Mouse (Mus musculus): Measurements from ENCODE around the gene Zfp318. TPM values are rescaled to one million over a fixed set of nuclear protein-coding genes. Genes with fewer than 3 reads are reported as not detected.
A peak's percentile ranks its signal among the peaks of the same experiment; 100 is the strongest.

Gene Zfp318
- polyA plus RNA-seq, 1 experiment from 2014 or later = 17.2 TPM

DNA sequence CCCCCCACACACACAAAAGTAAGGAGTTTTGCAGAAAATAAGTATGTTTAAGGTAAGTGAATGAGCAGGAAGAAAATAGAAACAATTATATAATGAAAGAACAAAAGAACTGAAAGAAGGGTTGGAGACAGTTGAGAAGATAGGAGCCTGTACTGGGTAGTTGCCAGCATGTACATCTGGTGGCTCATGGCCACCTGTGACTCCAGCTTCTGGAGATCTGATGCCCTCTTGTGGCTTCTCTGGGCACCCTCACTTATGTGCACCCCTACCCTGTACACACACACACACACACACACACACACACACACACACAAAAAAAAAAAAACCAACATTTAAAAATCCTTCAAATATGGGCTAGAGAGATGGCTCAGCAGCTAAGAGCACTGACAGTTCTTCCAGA is 36.2 kb downstream of the Zfp318 start:
- no peaks in the 10 kb centered on the region for H3K9me3 ChIP-seq
- ATAC-seq (ENCODE audit: low FRiP score) = no peak
- peaks cover 5% of the 10 kb centered on the region for H3K36me3 ChIP-seq (replicated peaks)
- H3K9ac ChIP-seq = no peak overlapping the region
- no peaks in the 10 kb centered on the region for H3K27me3 ChIP-seq
- H3K4me3 ChIP-seq (replicated peaks) = no peak overlapping the region
- H3K4me1 ChIP-seq = no peaks in the 10 kb centered on the region; the same call in 1 of the 2 replicates
- H3K4me2 ChIP-seq = no peak overlapping the region
- H3K27ac ChIP-seq = no peak overlapping the region

DNA sequence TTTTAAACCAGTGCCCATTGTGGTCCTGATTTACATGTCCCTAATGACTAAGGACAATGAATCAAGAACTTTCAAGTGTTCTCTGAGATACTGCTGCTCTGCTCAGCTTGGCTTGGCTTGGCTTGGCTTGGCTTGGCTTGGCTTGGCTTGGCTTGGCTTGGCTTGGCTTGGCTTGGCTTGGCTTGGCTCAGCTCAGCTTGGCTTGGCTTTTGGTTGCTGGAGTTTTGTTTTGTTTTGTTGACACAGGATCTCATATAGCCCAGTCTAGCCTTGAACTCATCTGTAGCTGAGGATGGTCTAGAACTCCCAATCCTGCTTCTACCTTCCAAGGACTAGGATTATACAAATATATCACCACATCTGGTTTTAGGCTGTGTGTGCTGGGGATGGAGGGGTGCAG is 43.0 kb downstream of the Zfp318 start:
- Histone ChIP-seq H3K9me3 (no peaks in the 10 kb centered on the region), H3K4me2 (no peak overlapping the region), H3K27ac (no peak overlapping the region), H3K36me3 (replicated peaks) (no peaks in the 10 kb centered on the region), H3K9ac (no peak overlapping the region), H3K27me3 (0 out of 2 replicates have a peak, but pooled peaks cover 7% of the 10 kb centered on the region), H3K4me3 (replicated peaks) (no peak overlapping the region), H3K4me1 (peaks cover 7% of the 10 kb centered on the region; the same call in 1 of the 2 replicates)
- ATAC-seq (ENCODE audit: low FRiP score) = no peak

DNA sequence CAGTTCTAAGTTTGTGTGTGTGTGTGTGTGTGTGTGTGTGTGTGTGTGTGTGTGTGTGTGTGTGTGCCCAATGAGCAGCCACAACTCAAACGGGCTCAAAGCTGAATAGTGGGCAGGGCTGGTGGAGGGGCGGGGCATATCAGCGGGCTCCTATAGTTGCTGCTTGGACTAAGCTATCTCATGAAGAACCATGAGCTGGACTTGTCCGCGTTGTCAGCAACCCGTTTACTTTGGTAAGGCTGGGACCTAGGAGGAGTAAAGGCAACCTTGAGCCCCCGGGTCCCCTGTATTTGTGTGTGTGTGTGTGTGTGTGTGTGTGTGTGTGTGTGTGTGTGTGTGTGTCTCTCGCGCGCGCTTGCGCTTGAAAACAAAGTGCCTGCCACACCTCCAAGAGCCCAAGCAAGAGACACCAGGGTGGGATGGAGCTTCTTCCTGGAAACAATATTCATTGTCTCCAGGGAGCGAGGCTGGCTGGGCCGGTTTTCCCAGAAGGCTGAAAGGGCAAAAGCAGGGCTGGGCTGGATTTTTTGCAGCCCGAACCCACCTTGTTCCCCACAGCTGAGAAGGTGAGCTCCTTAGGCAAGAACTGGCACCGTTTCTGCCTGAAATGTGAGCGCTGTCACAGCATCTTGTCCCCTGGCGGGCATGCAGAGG is 45.4 kb downstream of the Zfp318 start, which contains the start of gene Crip3:
Gene Crip3 (plus strand): TSS at position 166 of the 654 bp plus-strand sequence.
- H3K9ac ChIP-seq = no peak within 1 kb of the TSS
- H3K36me3 ChIP-seq (replicated peaks) = no peaks in the 10 kb centered on the region
- H3K27ac ChIP-seq = no peak within 1 kb of the TSS
- WGBS = 7% methylated on average over 18 of the region's 18 CpGs
- H3K9me3 ChIP-seq = no peaks in the 10 kb centered on the region
- peaks cover 11% of the 10 kb centered on the region; the same call in 1 of the 2 replicates for H3K4me1 ChIP-seq
- peak within 1 kb of the TSS; percentile 18; the same call in 1 of the 2 replicates for H3K4me3 ChIP-seq (replicated peaks)
- peak within 1 kb of the TSS; percentile 47 for H3K4me2 ChIP-seq
- 0 out of 2 replicates have a peak, but pooled peaks cover 17% of the 10 kb centered on the region for H3K27me3 ChIP-seq
- ATAC-seq (ENCODE audit: low FRiP score) = no peak; the same call in 1 of the 2 replicates

DNA sequence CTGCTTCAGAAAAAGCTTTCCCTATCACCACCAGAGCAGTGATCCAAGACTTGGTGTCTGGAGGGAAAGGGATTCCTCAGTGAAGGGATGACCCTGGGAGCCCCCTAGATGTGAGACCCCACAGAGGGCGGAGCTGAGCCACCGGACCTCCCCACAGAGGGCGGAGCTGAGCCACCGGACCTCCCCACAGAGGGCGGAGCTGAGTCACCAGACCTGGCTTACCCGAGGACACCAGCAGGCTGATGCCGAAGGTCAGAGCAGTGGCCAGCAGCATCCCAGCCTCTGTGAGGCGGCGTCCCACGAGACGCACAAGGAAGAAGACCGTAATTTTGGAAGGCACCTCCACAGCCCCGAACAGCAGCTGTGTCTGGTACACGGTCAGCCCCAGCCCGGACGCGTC is 50.1 kb downstream of the Zfp318 start:
- Histone ChIP-seq H3K9ac (0 out of 2 replicates have a peak overlapping the region, but pooled peaks have one; percentile 33), H3K4me2 (peak overlapping the region; percentile 47), H3K4me1 (peaks cover 21% of the 10 kb centered on the region), H3K9me3 (no peaks in the 10 kb centered on the region), H3K36me3 (replicated peaks) (no peaks in the 10 kb centered on the region), H3K27me3 (peaks cover 37% of the 10 kb centered on the region), H3K27ac (no peak overlapping the region), H3K4me3 (replicated peaks) (0 out of 2 replicates have a peak overlapping the region, but pooled peaks have one; percentile 19)
- 4% methylated on average over 17 of the region's 17 CpGs for WGBS
- peak; percentile 48; the same call in 1 of the 2 replicates for ATAC-seq (ENCODE audit: low FRiP score)

DNA sequence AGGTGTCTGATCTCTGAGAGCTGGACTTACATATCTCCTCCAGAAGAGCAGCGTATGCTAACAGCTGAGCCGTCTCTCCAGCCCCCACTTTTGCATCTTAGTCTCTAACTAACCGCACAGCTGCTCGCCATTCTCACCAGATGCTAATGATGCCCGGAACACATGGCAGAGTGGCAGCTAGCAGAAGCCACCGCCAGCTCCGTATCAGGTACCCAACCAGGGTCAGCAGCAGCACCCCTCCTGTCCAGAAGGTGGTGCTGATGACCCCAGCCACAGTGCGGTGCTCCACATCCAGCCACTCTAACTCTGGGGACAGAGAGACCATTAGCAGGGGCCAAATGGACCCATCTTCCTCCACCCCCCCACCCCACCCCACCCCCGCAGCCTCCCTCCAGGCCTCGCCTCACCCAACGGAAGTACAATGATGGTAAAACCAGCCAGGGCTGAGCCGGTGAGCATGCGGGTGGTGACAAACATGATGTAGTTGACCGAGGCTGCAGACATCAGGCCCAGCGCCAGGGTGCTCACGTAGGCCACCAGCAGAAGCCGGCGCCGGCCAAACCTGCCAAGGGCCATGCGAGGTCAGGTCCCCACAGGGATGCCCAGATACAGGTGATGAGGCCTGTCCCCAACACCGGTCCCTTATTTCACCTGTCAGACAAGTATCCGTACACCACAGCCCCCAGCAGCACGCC is 53.3 kb downstream of the Zfp318 start:
- Histone ChIP-seq H3K4me2 (peak overlapping the region; percentile 10; the same call in 1 of the 2 replicates), H3K9ac (no peak overlapping the region), H3K4me1 (peaks cover 15% of the 10 kb centered on the region), H3K27ac (no peak overlapping the region), H3K27me3 (peaks cover 39% of the 10 kb centered on the region), H3K36me3 (replicated peaks) (no peaks in the 10 kb centered on the region), H3K4me3 (replicated peaks) (no peak overlapping the region), H3K9me3 (no peaks in the 10 kb centered on the region)
- peak; percentile 62 for ATAC-seq (ENCODE audit: low FRiP score)
- WGBS = 28% methylated on average over 23 of the region's 23 CpGs

DNA sequence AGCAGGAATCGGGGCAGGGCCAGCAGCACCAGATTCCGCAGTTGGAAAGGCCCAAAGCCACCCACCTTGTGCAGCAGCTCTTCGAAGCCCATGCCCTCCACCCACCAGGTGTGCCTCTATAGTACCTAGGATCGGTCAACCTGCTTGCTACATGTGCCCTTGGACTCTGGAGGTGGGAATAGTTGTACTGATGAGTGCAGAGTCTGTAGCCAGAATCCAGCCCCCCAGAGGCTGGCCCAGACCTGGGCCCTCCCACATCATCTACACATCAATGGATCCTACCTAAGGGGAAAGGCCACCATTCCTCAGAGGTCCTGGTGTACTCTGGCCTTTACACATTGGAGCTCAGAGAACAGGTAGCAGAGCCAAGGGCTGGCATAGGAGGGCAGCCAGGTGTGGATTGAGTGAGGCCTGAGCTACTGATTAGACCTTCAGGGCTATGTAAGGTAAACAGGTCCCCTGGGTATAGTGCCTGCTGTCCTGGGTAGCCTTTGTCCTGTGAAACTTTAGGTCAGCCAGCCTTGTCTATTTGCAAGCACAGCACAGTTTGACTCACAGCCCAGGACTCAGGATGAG is 54.9 kb downstream of the Zfp318 start, which contains the start of gene Slc22a7:
Gene Slc22a7 (minus strand): TSS at position 160 of the 576 bp plus-strand sequence.
- Histone ChIP-seq H3K4me3 (replicated peaks) (no peak within 1 kb of the TSS), H3K36me3 (replicated peaks) (no peaks in the 10 kb centered on the region; the same call in 1 of the 2 replicates), H3K4me1 (peaks cover 22% of the 10 kb centered on the region), H3K27ac (no peak within 1 kb of the TSS), H3K4me2 (no peak within 1 kb of the TSS), H3K9me3 (no peaks in the 10 kb centered on the region), H3K27me3 (peaks cover 51% of the 10 kb centered on the region), H3K9ac (no peak within 1 kb of the TSS)
- no peak for ATAC-seq (ENCODE audit: low FRiP score)
- 88% methylated on average over 4 of the region's 4 CpGs for WGBS

DNA sequence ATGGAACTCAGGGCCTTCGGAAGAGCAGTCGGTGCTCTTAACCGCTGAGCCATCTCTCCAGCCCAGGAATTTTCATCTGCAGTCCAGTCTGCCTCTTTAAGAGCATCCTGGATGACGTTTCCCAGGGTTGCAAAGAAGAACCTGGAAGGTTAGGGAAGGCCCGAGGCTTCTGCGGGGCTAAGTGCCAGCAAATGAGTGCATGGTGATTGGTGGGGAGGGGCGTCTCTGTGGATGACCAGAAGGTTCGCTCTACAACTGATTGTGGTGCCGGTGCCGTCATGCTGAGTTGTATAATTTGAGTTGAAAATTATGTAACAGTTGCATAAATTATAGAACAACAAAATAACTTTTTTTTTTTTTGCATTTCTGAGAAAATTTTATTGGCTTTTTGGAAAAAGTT is 55.6 kb downstream of the Zfp318 start:
- 94% methylated on average over 10 of the region's 10 CpGs for WGBS
- Histone ChIP-seq H3K27me3 (peaks cover 51% of the 10 kb centered on the region), H3K4me3 (replicated peaks) (no peak overlapping the region), H3K9me3 (no peaks in the 10 kb centered on the region), H3K9ac (no peak overlapping the region), H3K36me3 (replicated peaks) (no peaks in the 10 kb centered on the region; the same call in 1 of the 2 replicates), H3K27ac (no peak overlapping the region), H3K4me2 (no peak overlapping the region), H3K4me1 (peaks cover 16% of the 10 kb centered on the region; the same call in 1 of the 2 replicates)
- no peak for ATAC-seq (ENCODE audit: low FRiP score)

DNA sequence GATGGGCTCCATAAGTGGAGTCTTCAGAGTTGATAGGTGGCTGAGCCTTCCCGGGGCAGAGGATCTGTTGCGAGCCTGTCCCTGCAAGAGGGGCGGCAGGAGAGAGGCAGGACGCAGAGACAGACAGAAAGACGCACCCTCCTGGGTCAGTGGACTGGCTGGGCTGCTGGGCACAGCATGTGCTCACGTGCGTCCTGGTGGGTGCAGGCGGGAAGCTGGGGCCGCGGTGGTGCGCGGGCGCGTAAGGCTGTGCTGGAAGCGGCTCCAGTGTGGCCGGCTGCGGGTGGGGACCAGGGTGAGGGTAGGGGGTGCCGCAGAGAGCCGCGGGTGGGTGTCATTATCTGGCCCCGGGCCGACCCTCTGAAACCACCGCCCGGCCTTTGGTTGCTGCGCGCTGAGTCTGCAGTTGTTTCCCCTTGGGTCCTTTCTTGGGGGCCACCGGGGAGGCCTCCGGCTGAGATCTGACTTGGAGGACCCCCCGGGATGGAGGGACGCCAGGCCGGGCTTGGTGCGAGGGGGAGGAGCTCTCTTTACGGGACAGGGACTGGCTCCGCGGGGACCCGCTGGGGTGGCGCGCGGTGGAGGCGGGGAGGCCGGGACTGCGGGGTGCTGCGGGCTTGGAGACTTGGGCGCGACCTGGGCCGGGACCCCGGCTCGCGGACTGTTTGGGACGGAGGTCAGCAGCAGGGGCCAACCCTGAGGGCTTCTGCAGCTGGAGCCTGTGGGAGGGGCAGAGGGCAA is 61.5 kb downstream of the Zfp318 start:
- H3K36me3 ChIP-seq (replicated peaks) = no peaks in the 10 kb centered on the region; the same call in 1 of the 2 replicates
- ATAC-seq (ENCODE audit: low FRiP score) = no peak
- 4% methylated on average over 49 of the region's 50 CpGs for WGBS
- H3K4me1 ChIP-seq = peaks cover 18% of the 10 kb centered on the region
- no peaks in the 10 kb centered on the region for H3K9me3 ChIP-seq
- H3K27ac ChIP-seq = no peak overlapping the region
- peak overlapping the region; percentile 40 for H3K4me2 ChIP-seq
- H3K4me3 ChIP-seq (replicated peaks) = peak overlapping the region; percentile 14
- peaks cover 67% of the 10 kb centered on the region for H3K27me3 ChIP-seq
- H3K9ac ChIP-seq = no peak overlapping the region

DNA sequence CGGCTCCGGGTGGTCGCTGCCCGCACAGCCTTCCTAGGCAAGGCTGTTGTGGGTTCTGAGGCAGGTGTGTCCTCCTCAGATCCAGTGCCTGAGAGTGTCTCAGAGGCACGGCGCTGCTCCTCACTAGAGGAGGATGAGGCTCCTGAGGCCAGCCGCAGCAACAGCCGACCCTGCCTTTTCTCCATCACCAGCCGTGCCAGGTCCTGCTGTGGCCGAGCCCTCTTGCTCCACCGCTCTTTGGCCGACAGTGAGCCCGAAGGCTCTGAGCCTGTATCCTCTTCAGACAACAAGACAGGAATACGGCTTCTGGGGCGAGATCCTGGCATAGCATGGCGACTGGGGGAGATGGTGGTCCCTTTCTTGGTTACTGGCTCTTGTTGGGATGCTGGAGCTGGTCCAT is 62.7 kb downstream of the Zfp318 start:
- Histone ChIP-seq H3K9me3 (no peaks in the 10 kb centered on the region), H3K27me3 (peaks cover 63% of the 10 kb centered on the region), H3K4me3 (replicated peaks) (no peak overlapping the region), H3K4me1 (peaks cover 18% of the 10 kb centered on the region), H3K27ac (no peak overlapping the region), H3K9ac (no peak overlapping the region), H3K4me2 (no peak overlapping the region), H3K36me3 (replicated peaks) (no peaks in the 10 kb centered on the region; the same call in 1 of the 2 replicates)
- WGBS = 89% methylated on average over 16 of the region's 16 CpGs
- no peak for ATAC-seq (ENCODE audit: low FRiP score)

DNA sequence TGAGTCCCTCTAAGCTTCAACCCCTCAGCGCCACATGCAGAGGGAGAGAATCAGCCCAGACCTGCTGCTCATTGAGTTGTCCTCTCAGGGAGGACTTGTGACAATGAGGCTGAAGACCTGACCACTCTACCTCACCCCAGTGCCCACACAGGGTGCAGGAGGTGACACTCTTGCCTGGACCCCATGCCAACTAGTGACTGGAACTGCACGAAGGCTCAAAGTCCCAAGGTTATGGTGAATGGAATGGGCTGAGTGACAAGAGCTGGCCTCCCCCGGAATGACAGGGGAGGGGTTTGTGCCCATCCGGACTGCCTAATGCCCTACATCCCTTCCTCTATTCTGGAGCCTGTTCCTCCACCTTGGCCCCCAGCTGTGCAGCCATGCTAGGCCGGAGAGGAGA is 69.2 kb downstream of the Zfp318 start:
- H3K27ac ChIP-seq = no peak overlapping the region
- WGBS = 31% methylated on average over 5 of the region's 5 CpGs
- H3K27me3 ChIP-seq = peaks cover 44% of the 10 kb centered on the region

DNA sequence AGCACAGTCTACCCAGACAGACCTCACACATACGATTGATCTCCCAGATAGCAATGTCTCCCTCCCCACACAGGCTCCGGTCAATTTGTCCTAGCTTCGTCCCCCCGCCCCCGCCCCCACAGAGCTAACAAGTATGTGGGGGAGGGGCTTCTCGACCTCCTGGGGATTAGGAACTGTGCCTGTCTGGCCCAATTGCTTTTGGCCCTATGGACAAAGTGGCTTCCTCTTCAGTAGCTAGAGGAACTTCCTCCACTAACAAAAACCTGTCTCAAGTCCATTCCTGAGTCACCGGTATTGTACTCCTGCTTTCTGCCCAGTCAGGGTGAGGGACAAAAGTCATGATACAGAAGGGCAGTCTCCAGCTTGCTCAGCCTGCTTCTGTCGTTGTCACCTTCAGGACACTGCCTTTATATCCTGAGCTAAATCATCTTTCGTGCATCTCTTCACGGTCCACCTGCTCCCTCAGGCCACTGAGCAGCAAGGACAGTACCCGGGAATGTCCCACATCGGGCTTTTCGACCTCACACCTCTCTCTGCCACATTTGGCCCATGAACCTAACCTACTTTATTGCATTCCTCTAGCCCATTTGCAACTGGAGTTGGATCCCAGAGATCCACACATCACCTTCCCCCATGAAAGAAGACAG is 69.9 kb downstream of the Zfp318 start:
- 6% methylated on average over 13 of the region's 13 CpGs for WGBS
- no peaks in the 10 kb centered on the region for H3K9me3 ChIP-seq
- H3K27ac ChIP-seq = 0 out of 2 replicates have a peak overlapping the region, but pooled peaks have one; percentile 65
- 0 out of 2 replicates have a peak, but pooled peaks have one; percentile 3 for ATAC-seq (ENCODE audit: low FRiP score)
- H3K4me3 ChIP-seq (replicated peaks) = 0 out of 2 replicates have a peak overlapping the region, but pooled peaks have one; percentile 36
- peaks cover 51% of the 10 kb centered on the region for H3K27me3 ChIP-seq
- H3K36me3 ChIP-seq (replicated peaks) = 0 out of 2 replicates have a peak, but pooled peaks cover 4% of the 10 kb centered on the region
- H3K4me2 ChIP-seq = peak overlapping the region; percentile 72
- peaks cover 36% of the 10 kb centered on the region for H3K4me1 ChIP-seq
- no peak overlapping the region for H3K9ac ChIP-seq

More for the DNA sequence above, 69.2 kb downstream of the Zfp318 start:
- Histone ChIP-seq H3K4me3 (replicated peaks) (no peak overlapping the region), H3K9me3 (no peaks in the 10 kb centered on the region), H3K36me3 (replicated peaks) (no peaks in the 10 kb centered on the region), H3K4me1 (peaks cover 36% of the 10 kb centered on the region), H3K9ac (no peak overlapping the region), H3K4me2 (no peak overlapping the region)
- ATAC-seq (ENCODE audit: low FRiP score) = no peak

Data from forebrain, embryonic 12.5 days (tissue).